Mouse (Mus musculus) splenic B cell, adult 2 months (primary cell): ENCODE results near the gene Tcl1b5.
"Not testable (repeated sequence)": the region's sequence is repeated elsewhere in the genome, so short reads cannot be mapped to it uniquely, and the experiment has no call there.

Experiments
- DNase-seq: peaks from one replicate; pipeline ENCODE4 v3.0.0-alpha.2; 2011; ENCODE audit warnings: low read depth, low spot score
- H3K27me3 ChIP-seq: 2 replicates; pipeline ENCODE4 v1.6.1; 2012; ENCODE audit warnings: mild to moderate bottlenecking, low read length, moderate library complexity, mixed read lengths; ENCODE audit not compliant: control insufficient read depth, poor library complexity, insufficient read depth, severe bottlenecking
- H3K36me3 ChIP-seq: 2 replicates; pipeline ENCODE4 v1.6.1; 2012; ENCODE audit warnings: mild to moderate bottlenecking, low read length, moderate library complexity, mixed read lengths; ENCODE audit not compliant: control insufficient read depth, poor library complexity, insufficient read depth, severe bottlenecking

Tcl1b5 gene

DNA sequence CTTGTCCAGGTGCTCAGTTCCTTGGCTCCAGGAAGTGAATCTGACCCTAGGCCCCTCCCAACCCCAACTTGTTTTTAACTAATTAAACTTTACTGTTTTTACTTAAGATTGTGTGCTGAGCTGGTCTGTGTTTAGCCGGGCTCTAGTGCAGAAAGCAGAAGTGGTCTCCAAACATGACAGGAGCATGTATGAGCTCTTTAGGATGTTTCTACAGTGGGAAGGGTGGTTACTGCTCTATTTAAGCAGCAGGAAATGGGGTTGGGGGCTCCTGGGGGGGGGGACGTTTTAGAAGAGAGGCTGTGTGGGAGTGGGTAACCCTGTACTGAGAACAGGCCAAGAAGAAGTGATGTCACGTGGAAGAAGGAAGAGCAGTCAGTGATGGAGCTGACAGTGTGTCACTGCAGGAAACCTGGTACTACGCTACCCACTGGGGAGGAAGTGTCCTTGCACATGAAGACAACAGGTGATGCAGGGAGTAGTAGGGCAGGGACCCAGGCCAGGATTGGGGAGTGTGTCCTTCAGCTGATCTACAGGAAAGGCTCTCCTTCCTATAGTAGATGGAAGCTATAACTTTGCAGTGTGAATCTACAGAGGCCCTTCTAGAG, 5.0 kb downstream of the Tcl1b5 start:
- DNase-seq, H3K36me3 ChIP-seq, H3K27me3 ChIP-seq: not testable (repeated sequence)

DNA sequence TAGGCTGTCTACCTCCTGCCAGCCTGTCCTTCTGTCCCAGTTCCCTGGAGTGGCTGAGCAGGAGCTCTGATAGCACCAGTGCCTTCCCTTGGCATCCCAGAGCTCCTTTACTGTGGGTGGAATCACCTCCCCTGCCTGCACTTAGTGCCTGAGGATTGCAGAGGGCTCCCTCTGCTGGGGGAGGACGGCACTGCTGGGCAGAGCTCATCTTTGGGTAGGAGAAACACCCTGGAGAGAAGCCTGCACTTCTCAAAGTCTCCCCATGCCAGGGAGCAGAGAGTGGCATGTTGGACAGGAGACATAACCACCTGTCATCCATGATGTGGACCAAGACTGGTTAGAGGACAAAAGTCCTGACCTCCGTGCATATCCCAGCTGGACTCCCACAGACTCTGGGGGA, 12.8 kb downstream of the Tcl1b5 start:
- DNase-seq, H3K36me3 ChIP-seq, H3K27me3 ChIP-seq: not testable (repeated sequence)

DNA sequence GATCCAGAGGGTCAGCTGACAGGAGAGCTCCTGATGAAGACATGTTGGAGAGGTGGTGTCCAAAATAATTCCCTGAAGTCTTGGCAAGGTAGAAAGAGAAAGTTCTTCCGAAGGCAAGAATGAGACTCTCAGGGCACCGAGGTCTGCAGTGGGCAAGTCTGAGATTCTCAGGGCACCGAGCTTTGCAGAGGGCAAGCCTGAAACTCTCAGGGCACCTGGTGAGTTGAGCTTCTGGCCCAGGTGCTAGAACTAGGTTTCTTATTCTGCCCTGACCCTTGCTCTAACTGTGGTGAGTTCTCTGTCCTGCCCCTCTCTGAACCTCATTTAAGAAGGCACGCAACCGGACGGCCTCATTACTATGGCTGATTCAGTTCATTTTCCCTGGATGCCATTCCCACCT, 14.6 kb downstream of the Tcl1b5 start, which contains the start of gene Tcl1b3:
Gene Tcl1b3, plus strand, starts transcription at position 301 of the 400 bp plus-strand sequence.
- not testable (repeated sequence) for DNase-seq, H3K36me3 ChIP-seq, H3K27me3 ChIP-seq

DNA sequence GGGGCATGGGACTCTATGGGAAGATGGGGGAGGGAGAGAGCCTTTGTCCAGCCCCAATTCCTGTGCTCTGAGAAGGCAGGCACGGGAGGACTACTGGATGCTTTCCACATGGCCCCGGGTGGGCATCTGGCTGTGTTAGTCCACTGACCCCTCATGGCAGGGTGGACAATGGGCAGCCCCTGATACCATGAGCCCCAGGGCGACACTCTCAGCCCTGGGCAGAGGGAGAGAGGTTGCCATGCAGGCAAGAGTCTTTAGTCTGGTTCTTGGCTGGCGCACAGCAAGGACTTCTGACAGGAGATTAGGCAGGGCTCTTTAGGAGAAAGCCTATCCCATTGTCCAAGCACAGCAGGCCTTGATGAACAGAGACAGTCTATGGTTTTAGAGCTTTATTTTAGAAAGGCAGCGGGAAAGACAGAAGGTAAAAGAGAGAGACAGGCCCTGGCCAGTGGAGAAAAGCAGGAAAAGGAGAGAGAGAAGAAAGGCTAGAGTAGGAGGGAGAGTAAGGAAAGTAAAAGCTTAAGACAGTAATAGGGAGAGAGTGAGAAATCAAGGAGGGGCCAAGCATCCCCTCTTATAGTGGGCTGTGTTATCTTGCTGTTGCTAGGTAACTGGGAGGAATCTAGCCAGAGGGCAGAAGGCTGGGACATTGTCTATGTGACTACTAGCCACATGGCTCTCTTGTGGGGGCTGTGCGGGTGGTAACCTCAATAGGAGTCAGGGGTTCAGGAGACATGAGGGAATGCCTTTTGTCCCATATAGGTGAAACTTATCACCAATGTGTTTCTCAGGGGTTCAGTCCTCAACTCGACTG, 23.7 kb downstream of the Tcl1b5 start:
- not testable (repeated sequence) for DNase-seq, H3K27me3 ChIP-seq, H3K36me3 ChIP-seq

DNA sequence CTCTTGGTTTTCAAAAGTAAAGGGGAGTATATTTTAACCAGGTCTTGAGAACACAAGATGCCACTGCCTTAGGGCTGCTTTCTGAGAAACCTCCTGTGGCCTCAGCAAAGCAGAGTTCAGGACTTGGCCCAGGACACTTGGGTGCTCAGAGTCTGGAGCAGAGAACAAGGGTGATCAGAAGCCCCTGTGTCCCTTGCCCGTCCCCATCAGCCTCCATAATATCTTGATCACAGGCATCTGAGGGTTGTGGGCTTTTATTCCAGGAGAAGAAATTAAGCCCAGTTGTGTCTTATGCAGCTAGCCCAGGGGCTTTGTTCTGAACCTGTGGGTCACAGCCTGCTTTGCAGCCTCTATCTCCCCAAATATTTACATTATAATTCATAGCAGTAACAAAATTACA, 25.5 kb downstream of the Tcl1b5 start, which contains the start of gene Tcl1b4:
Gene Tcl1b4, plus strand, starts transcription at position 301 of the 400 bp plus-strand sequence.
- not testable (repeated sequence) for DNase-seq, H3K36me3 ChIP-seq, H3K27me3 ChIP-seq

DNA sequence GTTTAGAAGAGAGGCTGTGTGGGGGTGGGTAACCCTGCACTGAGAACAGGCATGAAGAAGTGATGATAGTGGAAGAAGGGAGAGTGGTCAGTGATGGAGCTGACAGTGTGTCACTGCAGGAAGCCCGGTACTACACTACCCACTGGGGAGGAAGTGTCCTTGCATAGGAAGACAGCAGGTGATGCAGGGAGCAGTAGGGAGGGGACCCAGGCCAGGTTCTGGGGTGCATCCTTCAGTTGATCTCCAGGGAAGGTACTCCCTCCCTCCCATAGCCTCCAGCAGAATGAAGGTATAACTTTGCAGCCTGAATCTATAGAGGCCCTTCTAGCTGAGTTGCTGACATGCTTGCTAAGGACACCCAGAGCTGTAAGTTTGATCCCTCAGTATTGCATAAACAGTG, 30.9 kb downstream of the Tcl1b5 start:
- no peaks in the 10 kb centered on the region for H3K27me3 ChIP-seq
- no peaks in the 10 kb centered on the region for H3K36me3 ChIP-seq
- DNase-seq, result no peak

DNA sequence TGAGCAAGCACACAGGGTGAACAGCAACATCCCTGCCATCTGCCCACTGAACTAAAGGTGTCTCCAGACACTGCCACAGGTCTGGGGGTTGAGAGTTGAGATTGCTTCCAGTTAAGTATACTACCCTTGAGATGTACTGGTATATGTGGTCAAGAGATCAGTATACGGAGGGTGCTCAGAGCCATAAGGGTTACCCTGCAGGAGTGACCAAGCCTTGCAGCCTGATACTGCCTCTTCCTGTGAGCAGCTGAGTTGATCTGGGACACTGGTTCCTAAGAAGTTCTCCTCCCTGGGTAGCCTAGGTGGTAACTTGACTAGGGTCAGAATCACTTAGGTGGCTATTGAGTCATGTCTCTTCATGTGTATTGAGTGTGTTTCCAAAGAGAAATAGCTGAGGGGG, 32.3 kb downstream of the Tcl1b5 start:
- DNase-seq, result no peak
- no peaks in the 10 kb centered on the region for H3K36me3 ChIP-seq
- no peaks in the 10 kb centered on the region for H3K27me3 ChIP-seq

DNA sequence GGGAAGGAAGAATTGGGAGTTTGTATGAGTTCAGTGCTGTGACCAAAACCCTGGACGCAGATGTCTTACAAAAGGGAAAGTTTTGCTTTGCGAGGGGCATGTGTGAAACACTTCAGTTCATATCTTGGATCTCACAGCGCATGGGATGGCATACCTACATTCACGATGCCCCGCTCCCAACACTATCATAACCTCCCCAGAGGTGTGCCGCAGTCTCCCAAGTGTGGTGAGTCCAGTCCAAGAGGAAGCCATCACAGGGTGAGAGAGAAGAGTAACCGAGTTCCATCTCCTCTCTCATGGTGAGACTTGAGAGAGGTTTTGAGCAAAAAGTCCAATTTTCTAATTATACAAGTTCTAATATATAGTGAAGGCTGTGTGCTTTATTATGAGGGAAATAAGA, 33.1 kb downstream of the Tcl1b5 start:
- no peak for DNase-seq
- Histone ChIP-seq H3K36me3 (no peaks in the 10 kb centered on the region), H3K27me3 (no peaks in the 10 kb centered on the region)

DNA sequence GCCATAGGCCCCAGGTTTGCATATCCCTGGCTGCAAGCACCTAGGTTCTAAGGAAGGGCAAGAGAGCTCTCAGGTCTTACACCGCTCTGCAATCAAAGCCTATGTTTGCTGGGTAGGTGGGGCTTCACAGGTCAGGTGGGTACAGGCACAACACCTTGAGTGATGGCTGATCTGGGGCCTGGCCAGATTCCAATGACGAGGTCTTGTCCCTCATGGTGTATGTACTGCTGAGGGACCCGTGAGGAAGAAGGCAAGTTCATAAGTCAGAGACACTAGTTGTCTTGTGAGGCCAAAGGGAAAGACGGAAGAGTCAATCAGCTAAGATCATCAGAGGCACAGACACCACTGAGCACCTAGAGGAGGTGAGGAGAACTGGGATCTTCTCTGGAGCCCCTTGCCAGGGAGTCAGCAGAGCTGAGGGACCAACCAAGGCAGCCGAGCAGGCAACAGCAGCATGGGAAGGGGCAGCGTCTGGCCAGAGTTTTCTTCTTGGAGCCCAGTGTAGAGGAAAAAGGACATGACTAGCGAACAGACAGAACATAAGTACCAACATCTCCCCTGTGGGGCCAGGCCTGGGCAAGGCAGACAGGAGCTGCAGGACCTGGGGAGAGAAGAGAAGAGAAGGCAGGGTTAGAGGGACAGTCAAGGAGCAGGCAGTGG, 41.1 kb downstream of the Tcl1b5 start:
- DNase-seq, result no peak
- no peaks in the 10 kb centered on the region for H3K36me3 ChIP-seq

DNA sequence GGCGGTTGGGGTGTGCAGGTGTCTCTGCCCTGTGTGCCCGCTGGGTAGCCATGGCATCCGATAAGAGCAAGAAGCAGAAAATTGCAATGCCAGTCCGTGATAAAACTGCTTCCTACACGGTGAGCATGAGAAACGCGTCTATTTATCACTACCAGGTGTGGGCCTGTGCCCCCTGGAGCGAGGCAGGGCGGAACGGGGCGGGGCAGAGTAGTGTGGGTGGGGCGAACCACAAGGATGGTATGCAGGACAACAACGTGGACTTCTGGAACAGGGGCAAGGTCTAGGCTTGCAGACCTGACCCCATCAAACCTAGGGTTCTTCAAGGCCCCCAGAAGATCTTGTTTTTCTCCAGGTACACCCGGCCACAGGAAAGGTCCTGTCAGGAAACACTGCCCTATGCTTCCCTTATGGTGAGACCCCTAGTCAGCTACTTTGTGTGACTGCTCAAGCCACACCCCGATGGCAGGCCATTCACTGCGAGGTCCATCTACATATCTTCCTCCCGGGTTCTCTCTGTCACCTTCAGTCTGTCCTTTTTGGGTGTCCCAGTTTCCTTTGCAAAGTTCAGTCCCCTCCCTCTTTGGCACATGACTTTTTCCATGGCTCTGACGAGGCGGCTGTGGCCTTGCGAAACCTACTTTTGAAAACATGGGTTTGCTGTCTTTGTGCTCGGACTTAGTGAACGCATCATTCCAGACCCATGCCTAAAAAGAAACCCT, 46.6 kb downstream of the Tcl1b5 start, which contains the start of gene Tcl1:
Gene Tcl1, minus strand, starts transcription at position 193 of the 719 bp plus-strand sequence.
- no peak for DNase-seq
- H3K36me3 ChIP-seq, result no peaks in the 10 kb centered on the region
- H3K27me3 ChIP-seq, result no peaks in the 10 kb centered on the region

More for the DNA sequence above, 41.1 kb downstream of the Tcl1b5 start:
- no peaks in the 10 kb centered on the region for H3K27me3 ChIP-seq

DNA sequence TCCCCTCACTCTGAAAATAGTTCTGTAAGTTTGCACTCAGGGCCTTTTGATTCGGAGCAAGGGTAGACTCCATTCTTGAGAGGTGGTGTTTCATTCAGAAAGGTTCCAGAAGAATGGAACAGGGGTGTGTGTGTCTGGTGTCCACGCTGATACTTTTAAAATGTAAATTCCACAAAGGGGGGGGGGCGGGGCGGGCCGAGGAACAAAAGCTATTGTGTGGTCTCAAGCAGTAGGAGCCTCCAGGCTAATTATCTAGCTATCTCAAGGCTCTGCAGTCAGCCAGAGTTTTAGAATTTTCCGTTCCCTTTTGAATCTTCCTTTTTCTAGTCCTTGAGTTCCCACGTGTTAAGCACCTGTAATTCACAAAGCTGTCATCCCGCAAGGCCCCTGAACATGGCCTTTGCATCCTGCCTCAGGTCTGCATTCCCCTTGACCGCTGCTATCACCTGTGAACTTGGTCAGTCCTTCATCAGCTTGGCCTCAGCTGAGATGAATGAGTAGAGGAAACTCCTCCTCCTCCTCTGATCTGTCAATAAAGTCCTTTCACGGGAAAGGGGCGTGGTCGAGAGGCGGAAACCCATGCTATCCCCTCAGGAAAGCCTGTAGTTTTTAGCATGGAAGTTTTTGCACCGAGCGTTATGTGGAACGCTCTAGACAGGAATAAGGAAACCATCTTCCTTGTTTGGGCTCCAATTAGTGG, 48.6 kb downstream of the Tcl1b5 start:
- Histone ChIP-seq H3K36me3 (no peaks in the 10 kb centered on the region), H3K27me3 (no peaks in the 10 kb centered on the region)
- DNase-seq, result no peak
